Mouse (Mus musculus) spleen, adult 2 months (tissue): ENCODE results near the gene Wfikkn2.

Source experiments
- CTCF ChIP-seq: fragments of 200-500 bp; IDR thresholded peaks from 2 replicates; pipeline ENCODE4 v1.5.1; 2011; ENCODE audit warnings: mild to moderate bottlenecking, inconsistent platforms; ENCODE audit not compliant: insufficient read depth, insufficient read length, insufficient replicate concordance; ENCODE audit errors: extremely low read depth
- POLR2A ChIP-seq: fragments of 200-500 bp; IDR thresholded peaks from 2 replicates; pipeline ENCODE4 v1.6.1; 2011; ENCODE audit warnings: low read depth, low read length, inconsistent platforms

DNA sequence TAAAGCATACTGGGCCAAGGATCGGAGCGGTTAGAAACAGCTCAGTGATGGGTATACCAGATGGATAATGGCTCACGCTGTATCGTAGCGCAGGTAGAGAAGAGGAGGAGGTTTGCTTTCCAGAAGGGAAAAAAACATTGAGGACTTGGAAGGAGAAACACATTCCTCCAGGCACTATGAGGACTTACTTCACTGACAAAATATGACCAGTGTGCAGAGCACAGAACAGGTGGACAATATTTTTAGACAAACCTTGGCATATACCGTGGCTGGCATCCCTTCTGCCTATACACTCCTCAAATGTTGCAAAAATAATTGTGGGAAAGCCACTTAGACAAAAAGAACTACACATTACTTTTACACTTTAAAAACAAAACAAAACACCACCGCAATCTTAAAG, 24.5 kb downstream of the Wfikkn2 start:
- TF ChIP-seq CTCF, result no peak
- no peak for TF ChIP-seq POLR2A
